11 mouse cellular contexts compared by ENCODE assay signal in the genomic region with DNA sequence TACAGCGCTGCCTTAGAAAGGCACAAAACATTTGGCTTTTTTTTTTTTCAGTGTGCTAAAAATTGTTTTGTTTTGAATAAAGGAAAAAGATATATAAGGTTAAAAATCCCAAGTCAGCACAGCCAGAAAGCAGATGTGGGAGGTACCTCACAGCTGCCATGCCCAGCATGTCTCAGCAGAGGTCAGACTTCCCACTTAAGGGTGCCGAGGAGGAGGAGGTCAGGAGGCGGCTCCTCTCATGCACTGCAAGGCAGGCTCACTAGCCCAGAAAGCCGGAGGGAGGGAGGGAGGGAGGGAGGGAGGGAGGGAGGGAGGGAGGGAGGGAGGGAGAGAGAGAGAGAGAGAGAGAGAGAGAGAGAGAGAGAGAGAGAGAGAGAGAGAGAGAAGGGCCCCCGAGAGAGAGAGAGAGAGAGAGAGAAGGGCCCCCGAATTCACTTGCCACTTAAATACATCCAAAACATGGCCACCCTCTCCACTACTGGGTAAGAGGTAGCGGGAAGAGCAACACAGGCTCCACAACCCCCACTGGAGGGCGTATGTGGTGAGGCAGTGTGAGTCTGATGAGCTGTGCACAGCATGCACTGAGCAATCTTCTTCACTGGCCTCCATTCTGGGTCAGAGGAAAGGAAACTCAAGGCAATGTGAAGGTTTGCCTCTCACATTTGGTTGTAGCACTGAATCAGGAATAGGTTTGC. TPM values are rescaled to one million over a fixed set of nuclear protein-coding genes. Genes with fewer than 3 reads are reported as not detected.
DNase-seq lines count a peak whose midpoint lies in the region; ATAC-seq and TF ChIP-seq lines count a peak whose summit lies in the region.
"Had no signal": no experiment of that assay in that cellular context is flagged by ENCODE, and none has a peak within 500 bp of the region (broad histone marks: within the 10 kb centered on the region; RNA-seq: fewer than 3 reads in every experiment).

No protein-coding gene starts in this region.

- no peak overlapping the region for H3K4me3 ChIP-seq in gastrocnemius, adult 2 months
- H3K4me3 ChIP-seq in testis, adult 2 months (ENCODE audit: control insufficient read depth, low read depth, low read length), result no peak overlapping the region
- H3K4me3 ChIP-seq in stomach, embryonic 16.5 days (replicated peaks; ENCODE audit: low read length), result no peak overlapping the region
- H3K4me3 ChIP-seq: erythroblast, embryonic 14.5 days had no signal

- no peaks in the 10 kb centered on the region for H3K9me3 ChIP-seq in stomach, embryonic 16.5 days (replicated peaks; ENCODE audit: control insufficient read depth, low read length)

- H3K36me3 ChIP-seq in testis, adult 2 months (ENCODE audit: control insufficient read depth, insufficient read depth, low read length), result no peaks in the 10 kb centered on the region
- peaks cover 4% of the 10 kb centered on the region; the same call in 1 of the 2 replicates for H3K36me3 ChIP-seq in stomach, embryonic 16.5 days (ENCODE audit: control insufficient read depth, insufficient read depth, low read length)

- peak overlapping the region; percentile 54 for H3K27ac ChIP-seq in gastrocnemius, adult 2 months
- H3K27ac ChIP-seq in testis, adult 2 months (ENCODE audit: control insufficient read depth, insufficient read depth, low read depth, low read length), result no peak overlapping the region
- peak overlapping the region; percentile 34; the same call in 1 of the 2 replicates for H3K27ac ChIP-seq in stomach, embryonic 16.5 days (ENCODE audit: low read length)

- intact Hi-C loops in gastrocnemius, adult 2 months (cut with DNase I), result no loop called here

- no peaks in the 10 kb centered on the region for H3K27me3 ChIP-seq in testis, adult 2 months (ENCODE audit: control insufficient read depth, insufficient read depth, low read length)
- H3K27me3 ChIP-seq in stomach, embryonic 16.5 days (ENCODE audit: control insufficient read depth, insufficient read depth, low read length), result no peaks in the 10 kb centered on the region

- no peak overlapping the region for H3K4me2 ChIP-seq in stomach, embryonic 16.5 days (ENCODE audit: low read depth, low read length)

- H3K4me1 ChIP-seq in testis, adult 2 months (ENCODE audit: control insufficient read depth, insufficient read depth, low read length), result no peaks in the 10 kb centered on the region
- 0 out of 2 replicates have a peak, but pooled peaks cover 2% of the 10 kb centered on the region for H3K4me1 ChIP-seq in stomach, embryonic 16.5 days (ENCODE audit: control insufficient read depth, insufficient read depth, low read length)

- DNase-seq in gastrocnemius, adult 2 months, result peak; percentile 49
- DNase-seq in gastrocnemius, postnatal 10 days, result no peak
- no peak for DNase-seq in testis, postnatal 14 days (ENCODE audit: low spot score)
- DNase-seq in kidney, adult 11 months, result peak; percentile 57
- DNase-seq in urinary bladder, postnatal 25 days (ENCODE audit: low spot score), result no peak

- no peak for TF ChIP-seq POLR2A in testis, adult 2 months (IDR thresholded peaks at IDR 0.05; ENCODE audit: control insufficient read depth, low read depth, low read length)

- peak; percentile 27 for TF ChIP-seq CTCF in gastrocnemius, adult 2 months (IDR thresholded peaks at IDR 0.05)
- TF ChIP-seq CTCF in testis, adult 2 months (IDR thresholded peaks at IDR 0.05; ENCODE audit: control insufficient read depth, insufficient read depth, insufficient replicate concordance, low read depth, low read length), result peak; percentile 21; the same call in 1 of the 2 replicates

- no peak overlapping the region for H3K9ac ChIP-seq in stomach, embryonic 16.5 days (ENCODE audit: low read length)

- peak; percentile 63; the same call in 1 of the 2 replicates for ATAC-seq in stomach, embryonic 16.5 days (ENCODE audit: insufficient read depth, low FRiP score)
- ATAC-seq in granulocyte monocyte progenitor cell, adult 5-6 weeks (replicated peaks; ENCODE audit: poor library complexity, severe bottlenecking), result no peak

- WGBS in stomach, embryonic 16.5 days, result 32% methylated on average over 7 of the region's 8 CpGs

RNA-seq across cellular contexts. Expression of gene Mcam, which starts 9.9 kb away (rescaled TPM):
- 10 to 100 TPM; 17.5 to 24.4 TPM for total RNA-seq in gastrocnemius, adult 2 months (2021)
- 100 to 1,000 TPM; 107 to 115 TPM for total RNA-seq in gastrocnemius, postnatal 10 days (2021)
- 14.1 and 14.3 TPM in 2 replicates for polyA plus RNA-seq in testis, adult 2 months (2012; rRNA removed)
- 53.6 and 56.9 TPM in 2 replicates for polyA plus RNA-seq in stomach, embryonic 16.5 days (2015; fragmentation: Nextera tagmentation; extraction: Ambion mirVana)
- not detected in 2 replicates for total RNA-seq in granulocyte monocyte progenitor cell, adult 5-6 weeks (2014; fragmentation: Nextera tagmentation)
- total RNA-seq in granulocyte monocyte progenitor cell, adult 5-6 weeks (2017), result 0.47 and 1.7 TPM in 2 replicates
- polyA plus RNA-seq: erythroblast, embryonic 14.5 days had no signal

RNA-seq across cellular contexts. Expression of gene Rnf26, which starts 30.9 kb away (rescaled TPM):
- total RNA-seq in gastrocnemius, adult 2 months (2021), result 1 to 10 TPM; 3.0 to 3.1 TPM
- 10 to 100 TPM; 13.0 to 15.1 TPM for total RNA-seq in gastrocnemius, postnatal 10 days (2021)
- polyA plus RNA-seq in testis, adult 2 months (2012; rRNA removed), result 37.5 and 38.3 TPM in 2 replicates
- polyA plus RNA-seq in stomach, embryonic 16.5 days (2015; fragmentation: Nextera tagmentation; extraction: Ambion mirVana), result 42.3 and 50.6 TPM in 2 replicates
- total RNA-seq in granulocyte monocyte progenitor cell, adult 5-6 weeks (2014; fragmentation: Nextera tagmentation), result 44.9 and 55.6 TPM in 2 replicates
- 17.8 and 19.3 TPM in 2 replicates for total RNA-seq in granulocyte monocyte progenitor cell, adult 5-6 weeks (2017)

RNA-seq across cellular contexts. Expression of gene Gm49380, which starts 30.9 kb away (rescaled TPM):
- total RNA-seq in gastrocnemius, adult 2 months (2021), result 1 to 10 TPM in 1 of 2 experiments, under 1 TPM in 1; 0.71 to 1.4 TPM
- under 1 TPM; 0.23 to 0.49 TPM for total RNA-seq in gastrocnemius, postnatal 10 days (2021)
- 1.2 and 1.6 TPM in 2 replicates for polyA plus RNA-seq in testis, adult 2 months (2012; rRNA removed)
- 0.19 and 0.21 TPM in 2 replicates for polyA plus RNA-seq in stomach, embryonic 16.5 days (2015; fragmentation: Nextera tagmentation; extraction: Ambion mirVana)
- total RNA-seq in granulocyte monocyte progenitor cell, adult 5-6 weeks (2014; fragmentation: Nextera tagmentation), result not detected in 2 replicates
- not detected in 2 replicates for total RNA-seq in granulocyte monocyte progenitor cell, adult 5-6 weeks (2017)
- total RNA-seq: MEL; neutrophil, adult 5-6 weeks had no signal
- polyA plus RNA-seq: erythroblast, embryonic 14.5 days had no signal

RNA-seq across cellular contexts. Expression of gene C1qtnf5, which starts 37.1 kb away (rescaled TPM):
- 1 to 10 TPM; 2.5 to 7.6 TPM for total RNA-seq in gastrocnemius, adult 2 months (2021)
- total RNA-seq in gastrocnemius, postnatal 10 days (2021), result 10 to 100 TPM; 25.9 to 26.0 TPM
- 2.0 and 3.1 TPM in 2 replicates for polyA plus RNA-seq in testis, adult 2 months (2012; rRNA removed)
- polyA plus RNA-seq in stomach, embryonic 16.5 days (2015; fragmentation: Nextera tagmentation; extraction: Ambion mirVana), result 2.4 and 2.5 TPM in 2 replicates
- total RNA-seq in granulocyte monocyte progenitor cell, adult 5-6 weeks (2014; fragmentation: Nextera tagmentation), result not detected in 2 replicates
- total RNA-seq in granulocyte monocyte progenitor cell, adult 5-6 weeks (2017), result not detected in 2 replicates
- total RNA-seq: neutrophil, adult 5-6 weeks had no signal

RNA-seq across cellular contexts. Expression of gene Mfrp, which starts 42.6 kb away (rescaled TPM):
- not detected for total RNA-seq in gastrocnemius, adult 2 months (2021)
- under 1 TPM in 1 of 2 experiments, not detected in 1; 0.18 TPM for total RNA-seq in gastrocnemius, postnatal 10 days (2021)
- polyA plus RNA-seq in testis, adult 2 months (2012; rRNA removed), result 1.4 and 3.4 TPM in 2 replicates
- 0.08 and 0.20 TPM in 2 replicates for polyA plus RNA-seq in stomach, embryonic 16.5 days (2015; fragmentation: Nextera tagmentation; extraction: Ambion mirVana)
- not detected in 2 replicates for total RNA-seq in granulocyte monocyte progenitor cell, adult 5-6 weeks (2014; fragmentation: Nextera tagmentation)
- total RNA-seq in granulocyte monocyte progenitor cell, adult 5-6 weeks (2017), result 0.15 TPM in 1 of 2 replicates, not detected in the other
- total RNA-seq: MEL; neutrophil, adult 5-6 weeks had no signal
- polyA plus RNA-seq: erythroblast, embryonic 14.5 days had no signal

Comparison
In these comparisons a context has a peak if more than half of its experiments do, and no peak if none do; other contexts are left out.
1. DNase-seq: peak in gastrocnemius, adult 2 months (single experiment) and kidney, adult 11 months (single experiment); none in gastrocnemius, postnatal 10 days (single experiment), testis, postnatal 14 days (single experiment) and urinary bladder, postnatal 25 days (single experiment).
2. RNA of gene Mcam, which starts 9.9 kb away (total RNA-seq): 107 to 115 TPM in gastrocnemius, postnatal 10 days and 17.5 to 24.4 TPM in gastrocnemius, adult 2 months; 0.47 to 1.7 TPM in granulocyte monocyte progenitor cell, adult 5-6 weeks; every median in the first group is over 4 times any median in the second.